Mouse (Mus musculus) left cerebral cortex, postnatal 25 days (tissue): Measurements from ENCODE around the gene Fgfr1op. TPM values are rescaled to one million over a fixed set of nuclear protein-coding genes. Genes with fewer than 3 reads are reported as not detected.
"Not testable (repeated sequence)": the region's sequence is repeated elsewhere in the genome, so short reads cannot be mapped to it uniquely, and the experiment has no call there.

Experiments used
- DNase-seq, 2 experiments: peaks; one replicate each; pipeline ENCODE4 v3.0.0; 2022; ENCODE audit warnings: low spot score in 2 of 2, mixed read lengths in 1 of 2
- intact Hi-C: fragments of 180-260 bp; cut with DNase I; formaldehyde crosslinking; loops from one replicate; pipeline ENCODE4 v1.15.1; 2025
- total RNA-seq, 2 experiments: library from RNA; stranded (reverse); gene quantifications; 2 replicates each; pipeline ENCODE4 v1.2.3; 2021

Gene Fgfr1op
- total RNA-seq, 2 experiments from 2014 or later, result 19.5 to 21.5 TPM

GRCm38 (mm10) chr17:8165977-8166376 is 676 bp downstream of the Fgfr1op start:
- intact Hi-C loops, result loop anchor here (10.0 kb wide), 1 partner anchor 111 kb away; no protein-coding TSS in a partner anchor
- DNase-seq, result not testable (repeated sequence)

GRCm38 (mm10) chr17:8166454-8166853 is 1.2 kb downstream of the Fgfr1op start:
- intact Hi-C loops, result loop anchor here (10.0 kb wide), 1 partner anchor 112 kb away; no protein-coding TSS in a partner anchor

GRCm38 (mm10) chr17:8167436-8167835 is 2.1 kb downstream of the Fgfr1op start:
- intact Hi-C loops, result loop anchor here (10.0 kb wide), 1 partner anchor 113 kb away; no protein-coding TSS in a partner anchor
- DNase-seq, result not testable (repeated sequence)

More at GRCm38 (mm10) chr17:8166454-8166853, 1.2 kb downstream of the Fgfr1op start:
- not testable (repeated sequence) for DNase-seq

GRCm38 (mm10) chr17:8170331-8170730 is 5.0 kb downstream of the Fgfr1op start:
- no peak for DNase-seq
- intact Hi-C loops, result no loop called here

DNA sequence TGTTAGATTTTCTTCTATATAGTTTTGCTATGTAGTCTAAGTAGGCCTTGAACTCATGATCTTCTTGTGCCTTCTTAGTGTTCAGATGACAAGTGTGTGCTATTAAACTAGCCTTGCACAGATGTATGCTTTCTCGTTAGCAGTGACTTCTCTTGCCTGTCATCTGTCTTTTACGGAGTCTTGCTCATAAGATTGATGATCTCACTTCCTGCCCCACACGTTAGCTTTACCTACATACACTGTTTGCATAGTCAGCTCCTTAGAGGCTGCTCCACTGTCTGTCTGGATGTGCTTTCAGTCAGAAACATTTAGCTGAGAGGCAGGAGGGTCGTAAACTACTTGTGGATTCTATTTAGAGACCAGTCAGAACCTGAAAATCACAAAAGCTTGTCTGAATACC is 5.8 kb downstream of the Fgfr1op start:
- DNase-seq, result no peak
- intact Hi-C loops, result no loop called here

GRCm38 (mm10) chr17:8177090-8177489 is 11.8 kb downstream of the Fgfr1op start:
- intact Hi-C loops, result no loop called here
- peak in 1 of 2 experiments; percentile 19 for DNase-seq

GRCm38 (mm10) chr17:8183815-8184214 is 18.5 kb downstream of the Fgfr1op start:
- intact Hi-C loops, result no loop called here
- DNase-seq, result no peak

GRCm38 (mm10) chr17:8184217-8184616 is 18.9 kb downstream of the Fgfr1op start:
- no peak for DNase-seq
- intact Hi-C loops, result no loop called here

DNA sequence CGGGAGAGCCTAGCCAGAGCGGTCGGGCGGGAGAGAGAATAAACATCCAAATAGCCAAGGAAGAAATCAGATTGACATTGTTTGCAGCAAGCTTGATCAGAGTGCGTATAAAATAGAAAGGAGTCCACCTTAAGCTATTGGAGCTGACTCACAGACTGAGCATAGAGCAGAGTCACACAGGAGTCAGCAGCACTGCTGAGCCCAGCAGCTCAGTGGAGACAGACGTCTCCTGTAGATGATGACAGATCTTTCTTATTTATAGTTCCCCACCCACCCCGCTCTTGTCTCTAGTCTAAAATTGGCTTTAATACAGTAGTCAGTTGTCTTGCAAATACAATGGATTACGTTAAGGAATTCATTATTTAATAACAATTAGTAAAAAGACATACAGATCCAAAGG is 28.4 kb downstream of the Fgfr1op start:
- intact Hi-C loops, result loop anchor here (5.0 kb wide), 1 partner anchor 179 kb away; no protein-coding TSS in a partner anchor
- peak; percentile 26 to 34 for DNase-seq

- intact Hi-C loops, result no loop called here
Observed at GRCm38 (mm10) chr17:8195685-8196376, 30.5 kb downstream of the Fgfr1op start.

DNA sequence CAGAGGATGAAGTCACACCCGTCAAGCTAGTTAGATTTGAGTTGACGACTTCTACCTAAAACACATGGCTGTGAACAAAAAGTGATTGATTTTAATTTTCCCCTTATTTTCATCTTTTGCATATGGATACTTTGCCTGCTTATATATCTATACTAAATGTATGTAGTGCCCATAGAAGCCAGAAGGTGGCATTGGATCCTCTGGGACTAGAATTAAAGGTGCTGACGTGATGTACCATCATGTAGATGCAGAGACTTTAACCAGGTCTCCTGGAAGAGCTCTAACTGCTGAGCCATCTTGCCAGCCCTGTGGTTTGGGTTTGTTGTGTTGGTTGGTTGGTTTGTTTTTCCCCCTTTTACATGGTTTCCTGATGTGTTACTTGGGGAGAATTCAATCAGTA is 32.4 kb downstream of the Fgfr1op start:
- intact Hi-C loops, result no loop called here

More at GRCm38 (mm10) chr17:8195685-8196376, 30.5 kb downstream of the Fgfr1op start:
- no peak for DNase-seq

DNA sequence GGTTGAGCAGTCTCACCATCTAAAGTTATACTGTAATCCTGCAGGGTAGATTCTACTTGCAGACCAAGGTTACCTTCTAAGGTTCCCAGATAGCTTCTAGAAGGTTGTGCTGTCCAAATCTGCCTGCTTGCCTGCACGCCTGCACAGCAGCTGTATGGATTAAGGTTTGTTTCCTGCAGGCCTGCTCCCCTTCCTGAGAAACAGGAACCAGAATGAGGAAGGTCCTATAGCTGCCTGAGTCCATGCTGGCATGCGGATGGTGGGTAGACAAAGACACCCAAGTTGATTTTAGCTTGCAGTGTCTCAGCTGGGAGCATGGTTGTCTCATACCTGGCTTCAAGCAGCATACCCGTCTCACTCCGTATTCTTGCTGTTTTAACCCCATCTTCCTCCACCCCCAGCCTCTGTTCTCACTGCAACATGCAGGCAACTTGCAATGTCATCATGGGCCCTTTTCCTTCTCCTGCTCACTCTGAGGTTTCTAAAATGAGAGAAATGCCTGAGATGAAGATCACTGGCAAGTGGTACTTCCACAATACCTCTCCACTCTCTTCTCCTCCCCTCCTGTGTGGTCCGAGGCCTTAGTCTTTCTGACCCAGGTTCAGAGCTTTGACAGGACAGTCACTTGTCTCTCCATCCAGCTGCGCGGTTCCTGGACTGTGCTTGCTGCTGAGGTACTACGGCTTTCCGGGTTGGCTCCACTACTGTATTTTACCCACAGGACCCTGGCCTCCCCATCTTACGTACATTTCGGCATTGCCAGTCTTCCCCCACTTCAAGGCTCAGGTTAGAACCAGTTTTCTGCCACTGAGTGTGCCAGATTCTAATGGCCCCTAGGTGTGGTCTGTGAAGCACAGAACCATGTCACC is 34.0 kb downstream of the Fgfr1op start:
- intact Hi-C loops, result no loop called here
- peak in 1 of 2 experiments; percentile 16 for DNase-seq

More for the DNA sequence above, 32.4 kb downstream of the Fgfr1op start:
- peak in 1 of 2 experiments; percentile 39 for DNase-seq

DNA sequence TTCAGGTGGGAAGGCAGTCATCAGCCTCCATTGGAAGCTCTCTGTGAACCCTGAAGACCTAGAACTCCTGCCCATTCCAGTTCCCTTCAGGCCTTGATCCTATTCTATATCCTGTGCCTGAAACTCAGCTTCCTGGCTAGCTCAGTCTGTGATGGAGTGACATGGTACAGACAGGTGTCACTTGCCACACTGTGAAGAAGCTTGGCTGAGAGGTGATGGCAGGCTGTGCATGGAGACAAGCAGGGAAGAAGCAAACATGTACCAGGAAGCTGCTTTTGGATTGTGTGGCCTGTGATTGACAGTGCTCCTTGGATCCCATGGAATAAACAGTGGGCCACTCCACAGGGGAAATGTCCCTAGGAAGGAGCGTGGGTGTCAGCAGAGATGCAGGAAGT is 34.6 kb downstream of the Fgfr1op start:
- intact Hi-C loops, result no loop called here
- no peak for DNase-seq

DNA sequence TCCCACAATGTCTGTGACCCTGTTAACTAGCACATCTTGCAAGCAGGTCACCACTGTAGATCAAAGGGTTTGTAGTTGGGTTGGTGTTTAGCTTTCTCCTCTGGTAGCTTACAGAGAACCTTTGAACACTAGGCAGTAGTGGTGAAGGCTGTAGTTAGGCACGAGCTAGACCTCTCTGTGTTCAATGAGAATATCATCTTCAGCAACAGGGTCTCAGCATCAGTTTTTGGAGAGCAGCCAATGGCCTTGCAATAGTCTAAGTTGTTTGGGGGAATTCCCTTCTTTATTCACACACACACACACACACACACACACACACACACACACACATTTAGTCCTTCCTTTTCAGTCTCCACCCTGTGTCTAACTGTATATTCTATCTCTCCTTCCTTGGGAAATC is 38.2 kb downstream of the Fgfr1op start:
- no peak for DNase-seq
- intact Hi-C loops, result no loop called here

DNA sequence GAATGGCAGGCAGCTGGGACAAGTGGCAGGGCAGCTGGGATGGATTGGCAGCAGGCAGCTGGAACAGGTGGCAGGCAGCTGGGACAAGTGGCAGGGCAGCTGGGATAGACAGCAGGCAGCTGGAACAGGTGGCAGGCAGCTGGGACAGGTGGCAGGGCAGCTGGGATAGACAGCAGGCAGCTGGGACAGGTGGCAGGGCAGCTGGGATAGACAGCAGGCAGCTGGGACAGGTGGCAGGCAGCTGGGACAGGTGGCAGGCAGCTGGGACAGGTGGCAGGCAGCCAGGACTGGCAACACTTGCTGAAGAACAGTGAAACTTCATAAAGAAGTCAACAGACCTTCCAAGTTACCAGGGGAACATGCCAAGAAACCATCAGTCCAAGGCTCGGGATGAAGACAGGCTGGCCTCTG is 39.9 kb downstream of the Fgfr1op start:
- intact Hi-C loops, DNase-seq: not testable (repeated sequence)

- no peak for DNase-seq
- intact Hi-C loops, result no loop called here
Observed at GRCm38 (mm10) chr17:8206691-8207090, 41.4 kb downstream of the Fgfr1op start.

DNA sequence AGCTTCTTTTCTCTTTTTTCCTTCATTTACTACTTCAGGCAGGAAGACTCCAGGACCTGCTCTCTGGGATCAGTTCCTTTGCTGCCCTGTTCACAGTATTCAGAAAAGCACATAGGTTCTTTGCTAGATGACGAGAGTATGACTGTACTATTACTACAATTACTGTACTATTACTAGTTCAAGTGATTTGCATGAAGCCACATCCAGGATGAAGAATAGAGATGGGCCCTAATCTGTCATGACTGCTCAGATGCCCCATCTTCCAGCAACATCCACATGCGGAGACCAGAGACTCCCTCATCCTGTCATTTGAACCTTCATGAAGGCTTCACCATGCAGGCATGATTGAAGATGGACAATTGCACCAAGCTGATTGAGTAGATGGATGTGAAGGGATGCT is 44.4 kb downstream of the Fgfr1op start:
- no peak for DNase-seq
- intact Hi-C loops, result no loop called here

DNA sequence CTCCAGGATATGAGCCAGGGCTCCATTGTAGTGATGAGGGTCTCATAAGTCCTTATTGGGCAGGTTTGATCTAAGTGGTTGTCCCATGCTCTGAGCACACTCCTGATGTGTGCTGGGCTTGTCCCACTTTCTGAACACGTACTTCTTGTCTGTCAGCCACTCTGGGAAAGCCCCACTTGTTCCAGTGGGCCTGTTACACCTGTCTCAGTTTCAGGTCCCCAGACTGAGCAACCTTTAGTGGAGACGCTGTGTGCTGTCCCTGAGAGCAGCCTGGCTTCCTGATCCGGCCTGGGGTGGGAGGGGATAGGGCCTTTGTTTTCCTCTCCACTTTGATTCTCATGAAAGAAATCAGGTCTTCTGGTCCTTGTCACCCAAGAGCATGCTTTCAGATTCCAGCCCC is 44.9 kb downstream of the Fgfr1op start:
- no peak for DNase-seq
- intact Hi-C loops, result no loop called here

- DNase-seq, result no peak
- intact Hi-C loops, result no loop called here
Observed at GRCm38 (mm10) chr17:8210675-8211074, 45.4 kb downstream of the Fgfr1op start.

GRCm38 (mm10) chr17:8211399-8211798 is 46.1 kb downstream of the Fgfr1op start:
- no peak for DNase-seq
- intact Hi-C loops, result no loop called here
